22 mouse cellular contexts compared by ENCODE assay signal in genomic region chr11:99136961-99137360, GRCm38 (mm10). TPM values are rescaled to one million over a fixed set of nuclear protein-coding genes. Genes with fewer than 3 reads are reported as not detected.
DNase-seq lines count a peak whose midpoint lies in the region; ATAC-seq lines count a peak whose summit lies in the region.
"Had no signal": no experiment of that assay in that cellular context is flagged by ENCODE, and none has a peak within 500 bp of the region (broad histone marks: within the 10 kb centered on the region; RNA-seq: fewer than 3 reads in every experiment).

No protein-coding gene starts in this region.

- no peak for ATAC-seq in hindbrain, embryonic 16.5 days
- ATAC-seq in midbrain, embryonic 11.5 days (ENCODE audit: low FRiP score): no peak
- ATAC-seq in midbrain, embryonic 14.5 days (ENCODE audit: low FRiP score, low TSS enrichment): no peak
- no peak for ATAC-seq in embryonic facial prominence, embryonic 13.5 days (ENCODE audit: insufficient number of reproducible peaks, insufficient read depth, low FRiP score, low TSS enrichment, low read depth)
- ATAC-seq in limb, embryonic 15.5 days (ENCODE audit: insufficient number of reproducible peaks, low FRiP score, low TSS enrichment, low read depth): no peak
- ATAC-seq: forebrain, embryonic 13.5 days; intestine, postnatal 0 days; lung, postnatal 0 days had no signal

- peaks cover 54% of the 10 kb centered on the region for H3K4me1 ChIP-seq in hindbrain, embryonic 10.5 days (replicated peaks)
- H3K4me1 ChIP-seq in hindbrain, embryonic 16.5 days (ENCODE audit: control insufficient read depth, insufficient read depth, low read depth, low read length): peaks cover 6% of the 10 kb centered on the region
- H3K4me1 ChIP-seq in midbrain, embryonic 11.5 days (ENCODE audit: control insufficient read depth, insufficient read depth, low read length): peaks cover 10% of the 10 kb centered on the region
- H3K4me1 ChIP-seq in midbrain, embryonic 14.5 days (ENCODE audit: control insufficient read depth, insufficient read depth, low read length): peaks cover 6% of the 10 kb centered on the region
- peaks cover 56% of the 10 kb centered on the region for H3K4me1 ChIP-seq in embryonic facial prominence, embryonic 13.5 days
- H3K4me1 ChIP-seq in limb, embryonic 15.5 days: peaks cover 49% of the 10 kb centered on the region

- no peak overlapping the region for H3K4me3 ChIP-seq in hindbrain, embryonic 10.5 days
- no peak overlapping the region for H3K4me3 ChIP-seq in hindbrain, embryonic 16.5 days (ENCODE audit: low read length)
- H3K4me3 ChIP-seq in midbrain, embryonic 11.5 days (ENCODE audit: low read depth, low read length): no peak overlapping the region
- no peak overlapping the region for H3K4me3 ChIP-seq in midbrain, embryonic 14.5 days (replicated peaks; ENCODE audit: low read depth, low read length)
- no peak overlapping the region for H3K4me3 ChIP-seq in embryonic facial prominence, embryonic 13.5 days
- no peak overlapping the region for H3K4me3 ChIP-seq in limb, embryonic 15.5 days
- H3K4me3 ChIP-seq: forebrain, embryonic 13.5 days; gastrocnemius, adult 2 months; heart, embryonic 12.5 days had no signal

- peak overlapping the region; percentile 74 for H3K27ac ChIP-seq in hindbrain, embryonic 10.5 days
- no peak overlapping the region for H3K27ac ChIP-seq in hindbrain, embryonic 16.5 days (ENCODE audit: low read depth, low read length)
- H3K27ac ChIP-seq in midbrain, embryonic 11.5 days (ENCODE audit: low read depth, low read length): no peak overlapping the region
- no peak overlapping the region for H3K27ac ChIP-seq in midbrain, embryonic 14.5 days (replicated peaks; ENCODE audit: low read depth, low read length)
- H3K27ac ChIP-seq in embryonic facial prominence, embryonic 13.5 days: peak overlapping the region; percentile 39
- peak overlapping the region; percentile 35; the same call in 1 of the 2 replicates for H3K27ac ChIP-seq in limb, embryonic 15.5 days
- H3K27ac ChIP-seq: forebrain, embryonic 13.5 days; gastrocnemius, adult 2 months; kidney, postnatal 0 days; liver, embryonic 14.5 days; macrophage had no signal

- H3K9me3 ChIP-seq in hindbrain, embryonic 10.5 days: no peaks in the 10 kb centered on the region
- no peaks in the 10 kb centered on the region for H3K9me3 ChIP-seq in hindbrain, embryonic 16.5 days (ENCODE audit: control insufficient read depth, low read length)
- H3K9me3 ChIP-seq in midbrain, embryonic 11.5 days (ENCODE audit: control insufficient read depth, low read length): no peaks in the 10 kb centered on the region
- H3K9me3 ChIP-seq in midbrain, embryonic 14.5 days (ENCODE audit: control insufficient read depth, low read length): no peaks in the 10 kb centered on the region
- H3K9me3 ChIP-seq in embryonic facial prominence, embryonic 13.5 days: no peaks in the 10 kb centered on the region
- H3K9me3 ChIP-seq in limb, embryonic 15.5 days: no peaks in the 10 kb centered on the region
- H3K9me3 ChIP-seq: forebrain, embryonic 13.5 days; heart, embryonic 12.5 days had no signal

- no peaks in the 10 kb centered on the region for H3K36me3 ChIP-seq in hindbrain, embryonic 10.5 days
- H3K36me3 ChIP-seq in hindbrain, embryonic 16.5 days (ENCODE audit: control insufficient read depth, insufficient read depth, low read length): no peaks in the 10 kb centered on the region
- no peaks in the 10 kb centered on the region for H3K36me3 ChIP-seq in midbrain, embryonic 11.5 days (ENCODE audit: control insufficient read depth, insufficient read depth, low read length)
- H3K36me3 ChIP-seq in midbrain, embryonic 14.5 days (ENCODE audit: control insufficient read depth, insufficient read depth, low read length): no peaks in the 10 kb centered on the region
- H3K36me3 ChIP-seq in embryonic facial prominence, embryonic 13.5 days: no peaks in the 10 kb centered on the region
- H3K36me3 ChIP-seq in limb, embryonic 15.5 days: no peaks in the 10 kb centered on the region
- H3K36me3 ChIP-seq: heart, embryonic 12.5 days had no signal

- 70% methylated on average over 4 of the region's 4 CpGs for WGBS in hindbrain, embryonic 10.5 days
- WGBS in hindbrain, embryonic 16.5 days: 52% methylated on average over 4 of the region's 4 CpGs
- WGBS in midbrain, embryonic 11.5 days: 55% methylated on average over 4 of the region's 4 CpGs
- 68% methylated on average over 4 of the region's 4 CpGs for WGBS in midbrain, embryonic 14.5 days
- WGBS in embryonic facial prominence, embryonic 13.5 days: 69% methylated on average over 4 of the region's 4 CpGs
- 72% methylated on average over 4 of the region's 4 CpGs for WGBS in limb, embryonic 15.5 days

- no peak overlapping the region for H3K4me2 ChIP-seq in hindbrain, embryonic 16.5 days (ENCODE audit: low read length)
- no peak overlapping the region for H3K4me2 ChIP-seq in midbrain, embryonic 11.5 days
- no peak overlapping the region for H3K4me2 ChIP-seq in midbrain, embryonic 14.5 days (ENCODE audit: low read length)
- no peak overlapping the region for H3K4me2 ChIP-seq in embryonic facial prominence, embryonic 13.5 days
- H3K4me2 ChIP-seq in limb, embryonic 15.5 days: no peak overlapping the region
- H3K4me2 ChIP-seq: forebrain, embryonic 13.5 days; heart, embryonic 12.5 days had no signal

- H3K9ac ChIP-seq in hindbrain, embryonic 16.5 days (ENCODE audit: low read depth, low read length): no peak overlapping the region
- H3K9ac ChIP-seq in midbrain, embryonic 11.5 days (ENCODE audit: low read length): no peak overlapping the region
- no peak overlapping the region for H3K9ac ChIP-seq in midbrain, embryonic 14.5 days (replicated peaks; ENCODE audit: low read length)
- H3K9ac ChIP-seq in embryonic facial prominence, embryonic 13.5 days: peak overlapping the region; percentile 2; the same call in 1 of the 2 replicates
- H3K9ac ChIP-seq in limb, embryonic 15.5 days: no peak overlapping the region
- H3K9ac ChIP-seq: forebrain, embryonic 13.5 days; heart, embryonic 12.5 days; liver, embryonic 14.5 days had no signal

- no peaks in the 10 kb centered on the region for H3K27me3 ChIP-seq in hindbrain, embryonic 10.5 days (ENCODE audit: insufficient read depth, poor library complexity, severe bottlenecking)
- H3K27me3 ChIP-seq in hindbrain, embryonic 16.5 days (replicated peaks; ENCODE audit: control insufficient read depth, insufficient read depth, low read length): no peaks in the 10 kb centered on the region
- H3K27me3 ChIP-seq in midbrain, embryonic 11.5 days (ENCODE audit: control insufficient read depth, insufficient read depth, low read length): no peaks in the 10 kb centered on the region
- H3K27me3 ChIP-seq in midbrain, embryonic 14.5 days (ENCODE audit: control insufficient read depth, insufficient read depth, low read length): no peaks in the 10 kb centered on the region
- no peaks in the 10 kb centered on the region for H3K27me3 ChIP-seq in embryonic facial prominence, embryonic 13.5 days
- H3K27me3 ChIP-seq in limb, embryonic 15.5 days: no peaks in the 10 kb centered on the region
- H3K27me3 ChIP-seq: forebrain, embryonic 13.5 days; heart, embryonic 12.5 days had no signal

- no peak for DNase-seq in hindbrain, embryonic 10.5 days (ENCODE audit: low spot score)
- peak; percentile 81 for DNase-seq in midbrain, embryonic 11.5 days (ENCODE audit: low spot score, missing footprints)
- no peak for DNase-seq in midbrain, embryonic 14.5 days
- no peak for DNase-seq in c-Kit-positive CD71-positive TER-119-positive erythroid progenitor cells, embryonic 14.5 days (ENCODE audit: low spot score)
- DNase-seq in gastrocnemius, postnatal 10 days: no peak
- DNase-seq: cerebellum, adult 2 months; cerebellum, postnatal 25 days; heart, postnatal 10 days; left cerebral cortex, postnatal 4 days had no signal

RNA-seq across cellular contexts. Expression of gene Ccr7, which starts 17.9 kb away (rescaled TPM):
- polyA plus RNA-seq in hindbrain, embryonic 10.5 days (2016; fragmentation: Nextera tagmentation; extraction: Ambion mirVana): 0.21 and 0.25 TPM in 2 replicates
- polyA plus RNA-seq in hindbrain, embryonic 16.5 days (2015; fragmentation: Nextera tagmentation; extraction: Ambion mirVana): not detected in 2 replicates
- polyA plus RNA-seq in midbrain, embryonic 11.5 days (2014; fragmentation: Nextera tagmentation; extraction: Ambion mirVana): 0.41 TPM in 1 of 2 replicates, not detected in the other
- 0.45 TPM in 1 of 2 replicates, not detected in the other for polyA plus RNA-seq in midbrain, embryonic 14.5 days (2014; fragmentation: Nextera tagmentation; extraction: Ambion mirVana)
- polyA plus RNA-seq in embryonic facial prominence, embryonic 13.5 days (2015; fragmentation: Nextera tagmentation; extraction: Ambion mirVana): 0.30 and 0.69 TPM in 2 replicates
- 0.38 and 0.48 TPM in 2 replicates for polyA plus RNA-seq in limb, embryonic 15.5 days (2015; fragmentation: Nextera tagmentation; extraction: Ambion mirVana)
- total RNA-seq in gastrocnemius, postnatal 10 days (2021): under 1 TPM; 0.14 to 0.23 TPM
- total RNA-seq: gastrocnemius, adult 2 months; granulocyte monocyte progenitor cell, adult 5-6 weeks; layer of hippocampus, postnatal 14 days; left cerebral cortex, postnatal 4 days had no signal
- polyA plus RNA-seq: forebrain, embryonic 13.5 days had no signal

RNA-seq across cellular contexts. Expression of gene Tns4, which starts 47.9 kb away (rescaled TPM):
- polyA plus RNA-seq in hindbrain, embryonic 10.5 days (2016; fragmentation: Nextera tagmentation; extraction: Ambion mirVana): 0.67 and 1.0 TPM in 2 replicates
- polyA plus RNA-seq in hindbrain, embryonic 16.5 days (2015; fragmentation: Nextera tagmentation; extraction: Ambion mirVana): 0.16 TPM in 2 replicates
- polyA plus RNA-seq in midbrain, embryonic 11.5 days (2014; fragmentation: Nextera tagmentation; extraction: Ambion mirVana): 0.23 and 0.67 TPM in 2 replicates
- 0.22 TPM in 1 of 2 replicates, not detected in the other for polyA plus RNA-seq in midbrain, embryonic 14.5 days (2014; fragmentation: Nextera tagmentation; extraction: Ambion mirVana)
- 0.53 and 0.73 TPM in 2 replicates for polyA plus RNA-seq in embryonic facial prominence, embryonic 13.5 days (2015; fragmentation: Nextera tagmentation; extraction: Ambion mirVana)
- polyA plus RNA-seq in limb, embryonic 15.5 days (2015; fragmentation: Nextera tagmentation; extraction: Ambion mirVana): 1.9 and 2.1 TPM in 2 replicates
- not detected for total RNA-seq in gastrocnemius, postnatal 10 days (2021)
- total RNA-seq: left cerebral cortex, postnatal 4 days had no signal
- polyA plus RNA-seq: forebrain, embryonic 13.5 days had no signal

Comparison
In these comparisons a context has a peak if more than half of its experiments do, and no peak if none do; other contexts are left out.
1. H3K27ac ChIP-seq: peak in hindbrain, embryonic 10.5 days (single experiment), embryonic facial prominence, embryonic 13.5 days (single experiment) and limb, embryonic 15.5 days (single experiment); none in hindbrain, embryonic 16.5 days (single experiment), midbrain, embryonic 11.5 days (single experiment) and midbrain, embryonic 14.5 days (single experiment).